Mouse (Mus musculus) gastrocnemius, adult 18-20 months (tissue): ENCODE data around the gene Trip13. TPM values are rescaled to one million over a fixed set of nuclear protein-coding genes. Genes with fewer than 3 reads are reported as not detected.
A peak's percentile ranks its signal among the peaks of the same experiment; 100 is the strongest.

Source experiments
- DNase-seq: peaks from one replicate; pipeline ENCODE4 v3.0.0; 2021; ENCODE audit warnings: low spot score
- microRNA-seq: library from miRNA; unstranded; fragments of <30 nt; microRNA quantifications from one replicate; pipeline ENCODE4 v1.2.0, GENCODE M21; 2021
- total RNA-seq, 2 experiments: library from RNA; stranded (reverse); gene quantifications; 2 replicates each; pipeline ENCODE4 v1.2.3; 2021

Gene Trip13
- total RNA-seq, 2 experiments from 2014 or later = 0.27 to 0.28 TPM

- peak; percentile 78 for DNase-seq
Observed at GRCm38 (mm10) chr13:73887415-73887874, 50.1 kb downstream of the Trip13 start.

- DNase-seq = no peak
Observed at GRCm38 (mm10) chr13:73886601-73887000, 51.0 kb downstream of the Trip13 start.

DNA sequence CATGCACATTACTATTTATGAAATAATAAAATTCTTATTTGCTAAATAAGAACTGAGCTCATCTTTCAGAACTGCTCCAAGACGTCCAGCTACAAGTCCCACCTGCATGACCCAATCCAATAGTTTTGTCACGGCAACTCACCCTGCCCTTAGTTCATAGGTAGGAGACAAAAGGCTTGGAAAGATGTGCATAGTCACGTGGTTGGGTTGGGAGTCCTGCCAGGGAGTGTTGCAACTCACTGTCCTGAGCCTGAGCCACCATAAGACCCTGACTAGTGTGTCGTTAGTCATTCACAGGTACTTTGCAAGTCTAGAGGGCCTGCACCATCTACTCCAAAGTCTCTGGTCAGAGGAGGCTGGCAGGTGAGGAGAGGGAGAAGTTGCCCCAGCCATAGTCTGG is 51.5 kb downstream of the Trip13 start:
- DNase-seq = peak; percentile 40

DNA sequence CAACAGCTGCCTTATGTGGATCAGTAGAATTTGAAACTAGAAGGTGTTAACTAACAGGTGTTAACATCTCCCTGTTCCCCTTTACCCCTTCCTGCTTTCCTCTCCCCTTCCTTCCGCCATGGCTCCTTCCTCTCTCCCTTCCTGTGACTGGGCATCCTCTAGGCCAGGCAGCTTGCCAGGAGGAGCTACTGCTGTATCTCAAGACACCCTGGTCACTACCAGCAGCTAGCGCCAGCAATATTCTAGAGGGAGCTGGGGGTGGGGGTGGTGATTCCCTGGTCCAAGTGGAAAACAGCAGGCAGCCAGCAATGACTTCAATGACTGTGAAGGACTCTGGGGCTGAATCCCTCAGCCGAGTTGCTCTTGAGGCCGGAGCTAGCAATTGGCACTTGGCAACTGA is 51.9 kb downstream of the Trip13 start:
- DNase-seq = peak; percentile 19

DNA sequence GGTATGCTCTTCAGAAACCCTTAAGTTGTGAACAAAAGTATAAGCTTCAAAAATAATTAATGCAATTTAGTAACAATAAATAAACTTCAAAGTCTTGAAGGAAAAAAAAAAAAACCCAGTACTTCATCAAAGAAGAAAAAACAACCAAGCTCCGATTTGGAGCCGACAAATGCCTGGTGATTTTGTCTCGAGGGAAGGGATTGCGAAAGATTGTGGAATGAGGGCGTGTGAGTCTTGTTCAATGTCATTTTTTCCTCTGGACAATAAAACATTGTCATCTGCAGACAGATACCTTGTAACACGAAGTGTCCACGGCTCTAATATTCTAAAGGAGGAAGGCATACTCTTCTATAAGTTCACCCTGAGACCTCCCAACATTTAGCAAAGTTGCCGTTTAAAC is 56.2 kb downstream of the Trip13 start:
- peak; percentile 45 for DNase-seq

- DNase-seq = peak; percentile 36
Observed at GRCm38 (mm10) chr13:73879824-73880223, 57.8 kb downstream of the Trip13 start.

GRCm38 (mm10) chr13:73872159-73872558 is 65.4 kb downstream of the Trip13 start:
- no peak for DNase-seq

Small RNA genes lying within 50 kb of the gene (microRNA-seq; reads per million reads assigned to microRNA genes)
- not detected for gene Gm25197

Other genes starting within 250 kb of the Trip13 start
- gene Slc6a19, start 232.9 kb downstream of the Trip13 start, total RNA-seq = under 1 TPM in 1 of 2 experiments, not detected in 1; 0.05 TPM
- gene Slc12a7, start 204.7 kb downstream of the Trip13 start, total RNA-seq = 1 to 10 TPM; 3.6 to 5.1 TPM
- 1 to 10 TPM in 1 of 2 experiments, under 1 TPM in 1; 0.80 to 1.1 TPM for gene Nkd2, start 90.2 kb downstream of the Trip13 start, total RNA-seq
- 1 to 10 TPM; 8.8 to 9.4 TPM for gene Brd9, start within 50 bp of the Trip13 start, total RNA-seq
- gene Zdhhc11, start 26.1 kb upstream of the Trip13 start, total RNA-seq = not detected
- gene Tppp, start 71.6 kb upstream of the Trip13 start, total RNA-seq = 1 to 10 TPM; 6.2 to 6.4 TPM
- gene Cep72, start 124.5 kb upstream of the Trip13 start, total RNA-seq = under 1 TPM; 0.07 to 0.27 TPM
- under 1 TPM; 0.17 to 0.30 TPM for gene Slc9a3, start 183.7 kb upstream of the Trip13 start, total RNA-seq